Mouse (Mus musculus): Measurements from ENCODE around the gene Romo1. TPM values are rescaled to one million over a fixed set of nuclear protein-coding genes. Genes with fewer than 3 reads are reported as not detected.
"Not testable (repeated sequence)": the region's sequence is repeated elsewhere in the genome, so short reads cannot be mapped to it uniquely, and the experiment has no call there.

The Romo1 gene
- 100 to 1,000 TPM; 238 to 388 (median 304) TPM for total RNA-seq (2022)

GRCm38 (mm10) chr2:156143953-156144724, at the start of gene Romo1, which contains the start of gene Nfs1:
Gene Romo1 (plus strand): TSS chr2:156144039.
Gene Nfs1 (minus strand): TSS chr2:156144186.
- peak; percentile 85 for DNase-seq

GRCm38 (mm10) chr2:156110627-156111357, 33.0 kb upstream of the Romo1 start:
- no peak for DNase-seq

- peak; percentile 85 for DNase-seq
Observed at GRCm38 (mm10) chr2:156111358-156112079, 32.3 kb upstream of the Romo1 start, which contains the start of the genes Cpne1 and Rbm12. Gene Cpne1 (minus strand): TSS chr2:156111965. Gene Rbm12 (minus strand): TSS chr2:156111978.

GRCm38 (mm10) chr2:156112080-156112423, 31.8 kb upstream of the Romo1 start:
- not testable (repeated sequence) for DNase-seq

- DNase-seq, result no peak
Observed at GRCm38 (mm10) chr2:156119566-156119965, 24.3 kb upstream of the Romo1 start.

GRCm38 (mm10) chr2:156123731-156124130, 20.1 kb upstream of the Romo1 start:
- DNase-seq, result no peak

GRCm38 (mm10) chr2:156126992-156127391, 16.8 kb upstream of the Romo1 start, which contains the start of gene Gm28036:
Gene Gm28036 (minus strand): TSS chr2:156127092.
- no peak for DNase-seq

- DNase-seq, result no peak
Observed at GRCm38 (mm10) chr2:156134161-156134560, 9.7 kb upstream of the Romo1 start.

GRCm38 (mm10) chr2:156135695-156136094, 8.1 kb upstream of the Romo1 start:
- no peak for DNase-seq

GRCm38 (mm10) chr2:156142820-156143219, 1.0 kb upstream of the Romo1 start:
- no peak for DNase-seq

- no peak for DNase-seq
Observed at GRCm38 (mm10) chr2:156143367-156143766, 472 bp upstream of the Romo1 start.

GRCm38 (mm10) chr2:156145486-156146130, 1.8 kb downstream of the Romo1 start:
- no peak for DNase-seq

GRCm38 (mm10) chr2:156146272-156146989, 2.6 kb downstream of the Romo1 start:
- DNase-seq, result no peak

GRCm38 (mm10) chr2:156147316-156147915, 3.6 kb downstream of the Romo1 start:
- no peak for DNase-seq

GRCm38 (mm10) chr2:156151538-156151937, 7.7 kb downstream of the Romo1 start:
- no peak for DNase-seq

GRCm38 (mm10) chr2:156165478-156165877, 21.6 kb downstream of the Romo1 start:
- no peak for DNase-seq

- no peak for DNase-seq
Observed at GRCm38 (mm10) chr2:156166557-156166956, 22.7 kb downstream of the Romo1 start.

- no peak for DNase-seq
Observed at GRCm38 (mm10) chr2:156177079-156177478, 33.2 kb downstream of the Romo1 start.

GRCm38 (mm10) chr2:156177651-156178050, 33.8 kb downstream of the Romo1 start:
- no peak for DNase-seq

GRCm38 (mm10) chr2:156179046-156179795, 35.4 kb downstream of the Romo1 start:
- DNase-seq, result peak; percentile 67

GRCm38 (mm10) chr2:156179796-156180093, 35.9 kb downstream of the Romo1 start:
- DNase-seq, result no peak
